Mouse (Mus musculus): ENCODE data around the gene Stox2. TPM values are rescaled to one million over a fixed set of nuclear protein-coding genes. Genes with fewer than 3 reads are reported as not detected.
"Not testable (repeated sequence)": the region's sequence is repeated elsewhere in the genome, so short reads cannot be mapped to it uniquely, and the experiment has no call there.

The Stox2 gene
- total and polyA plus RNA-seq, 2 experiments from 2014 or later, result 39.9 to 85.6 TPM

DNA sequence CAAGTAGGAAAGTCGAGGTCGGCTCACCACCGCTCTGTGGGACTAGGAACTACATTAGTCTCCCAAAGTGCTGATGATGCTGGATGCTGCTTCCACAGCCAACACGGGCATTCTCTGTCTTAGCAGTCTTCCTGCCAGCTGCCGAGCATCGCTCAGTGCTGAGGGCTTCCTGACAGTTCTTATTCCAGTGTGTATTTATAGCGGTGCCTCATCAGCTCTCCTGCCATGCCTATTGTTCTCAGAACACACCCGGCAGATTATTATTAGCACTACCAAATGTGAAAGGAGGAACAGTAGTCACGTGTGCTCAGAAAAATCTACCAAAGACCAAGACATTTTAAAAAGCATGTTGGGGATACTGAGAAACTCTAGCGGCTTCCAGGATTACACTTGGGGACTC is 15.5 kb upstream of the Stox2 start:
- Histone ChIP-seq H3K4me1 (ENCODE audit: insufficient read depth) (no peaks in the 10 kb centered on the region), H3K27ac (ENCODE audit: low read depth, low read length) (peak overlapping the region; percentile 29; the same call in 1 of the 2 replicates), H3K4me3 (ENCODE audit: low read depth, low read length) (no peak overlapping the region), H3K36me3 (ENCODE audit: insufficient read depth) (no peaks in the 10 kb centered on the region), H3K9ac (no peak overlapping the region), H3K27me3 (ENCODE audit: insufficient read depth, low read length) (no peaks in the 10 kb centered on the region), H3K9me3 (ENCODE audit: low read length) (0 out of 2 replicates have a peak, but pooled peaks cover 5% of the 10 kb centered on the region), H3K4me2 (ENCODE audit: low read depth) (no peak overlapping the region)
- DNase-seq (peak; percentile 54), ATAC-seq (peak; percentile 96)
- TF ChIP-seq CTCF (IDR thresholded peaks at IDR 0.05; ENCODE audit: low read depth), result no peak
- 64% methylated on average over 10 of the region's 10 CpGs for WGBS

DNA sequence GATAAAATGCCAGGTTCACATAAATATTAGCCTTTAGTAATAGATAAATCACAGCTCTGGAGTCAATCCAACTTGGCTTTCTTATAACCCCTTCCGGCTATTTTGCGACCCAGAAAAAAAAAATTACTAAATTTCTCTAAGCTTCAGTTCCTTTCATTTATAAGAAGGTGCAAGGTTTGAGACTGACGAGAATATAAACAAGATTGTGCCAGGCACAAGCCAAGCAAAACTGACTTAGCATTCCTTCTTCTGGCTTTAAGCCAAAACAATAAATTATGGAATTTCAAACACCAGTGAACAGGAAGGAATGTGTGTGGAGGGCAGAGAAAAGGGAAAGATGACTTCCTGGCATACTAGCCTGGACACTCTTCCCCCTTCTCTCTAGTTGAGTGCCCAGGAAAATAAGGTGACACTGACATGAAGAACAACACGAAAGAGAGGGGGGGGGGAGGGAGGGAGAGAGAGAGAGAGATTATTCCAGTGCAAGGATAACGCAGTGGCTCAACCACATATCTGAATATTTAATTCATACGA is 13.1 kb upstream of the Stox2 start:
- Histone ChIP-seq H3K9me3 (ENCODE audit: low read length) (0 out of 2 replicates have a peak, but pooled peaks cover 5% of the 10 kb centered on the region), H3K9ac (no peak overlapping the region), H3K4me1 (ENCODE audit: insufficient read depth) (no peaks in the 10 kb centered on the region), H3K4me2 (ENCODE audit: low read depth) (no peak overlapping the region), H3K27me3 (ENCODE audit: insufficient read depth, low read length) (no peaks in the 10 kb centered on the region), H3K4me3 (ENCODE audit: low read depth, low read length) (no peak overlapping the region), H3K27ac (ENCODE audit: low read depth, low read length) (no peak overlapping the region), H3K36me3 (ENCODE audit: insufficient read depth) (no peaks in the 10 kb centered on the region)
- ATAC-seq (no peak), DNase-seq (no peak)
- TF ChIP-seq CTCF (IDR thresholded peaks at IDR 0.05; ENCODE audit: low read depth), result no peak
- 82% methylated on average over 6 of the region's 6 CpGs for WGBS

DNA sequence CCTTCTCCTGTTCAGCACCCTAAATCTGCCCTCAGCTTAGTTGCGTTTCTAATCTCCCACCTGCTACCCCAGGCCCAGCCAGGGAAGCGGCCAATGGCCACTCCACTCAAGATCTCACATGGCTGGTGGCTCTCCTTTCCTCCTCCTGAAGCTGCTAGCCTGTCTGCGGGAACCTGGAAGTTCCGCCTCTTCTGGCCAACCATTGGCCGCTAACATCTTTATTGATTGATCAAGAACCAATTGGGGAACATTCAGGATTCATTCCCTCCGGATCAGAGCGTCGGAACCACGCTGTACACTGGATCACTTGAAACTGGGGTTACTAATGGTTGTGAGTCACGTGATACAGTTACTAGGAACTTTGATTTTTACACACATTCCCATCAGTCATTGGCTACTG is 12.4 kb upstream of the Stox2 start:
- H3K4me3 ChIP-seq (ENCODE audit: low read depth, low read length), result no peak overlapping the region
- no peak overlapping the region for H3K27ac ChIP-seq (ENCODE audit: low read depth, low read length)
- no peaks in the 10 kb centered on the region for H3K36me3 ChIP-seq (ENCODE audit: insufficient read depth)
- 0 out of 2 replicates have a peak, but pooled peaks cover 5% of the 10 kb centered on the region for H3K9me3 ChIP-seq (ENCODE audit: low read length)
- no peaks in the 10 kb centered on the region for H3K4me1 ChIP-seq (ENCODE audit: insufficient read depth)
- no peak for TF ChIP-seq CTCF (IDR thresholded peaks at IDR 0.05; ENCODE audit: low read depth)
- H3K9ac ChIP-seq, result no peak overlapping the region
- DNase-seq (no peak), ATAC-seq (no peak)
- 95% methylated on average over 10 of the region's 10 CpGs for WGBS
- no peaks in the 10 kb centered on the region for H3K27me3 ChIP-seq (ENCODE audit: insufficient read depth, low read length)
- H3K4me2 ChIP-seq (ENCODE audit: low read depth), result no peak overlapping the region

DNA sequence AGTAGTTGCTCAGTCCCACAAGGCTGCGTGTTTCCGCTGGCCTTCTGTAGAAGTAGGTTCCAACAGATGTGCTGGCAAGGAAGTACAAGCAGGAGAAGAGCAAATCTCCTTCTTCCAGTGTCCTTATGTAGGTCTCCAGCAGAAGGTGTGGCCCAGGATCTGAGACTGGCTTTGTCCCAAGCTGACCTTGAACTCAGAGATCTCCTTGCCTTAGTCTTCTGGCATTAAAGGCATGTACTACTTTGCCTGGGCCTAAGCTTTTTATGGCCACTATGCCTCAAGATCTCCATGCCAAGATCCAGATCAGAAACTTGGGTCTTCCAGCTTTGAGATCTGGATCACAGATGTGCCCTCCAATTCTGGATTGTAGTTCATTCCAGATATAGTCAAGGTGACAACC is 3.0 kb upstream of the Stox2 start:
- not testable (repeated sequence) for H3K9me3 ChIP-seq (ENCODE audit: low read length); H3K36me3 ChIP-seq (ENCODE audit: insufficient read depth); H3K27ac ChIP-seq (ENCODE audit: low read depth, low read length); H3K4me1 ChIP-seq (ENCODE audit: insufficient read depth); ATAC-seq; H3K4me2 ChIP-seq (ENCODE audit: low read depth); H3K27me3 ChIP-seq (ENCODE audit: insufficient read depth, low read length); H3K9ac ChIP-seq; DNase-seq; H3K4me3 ChIP-seq (ENCODE audit: low read depth, low read length)
- WGBS, result 99% methylated on average over 2 of the region's 2 CpGs

DNA sequence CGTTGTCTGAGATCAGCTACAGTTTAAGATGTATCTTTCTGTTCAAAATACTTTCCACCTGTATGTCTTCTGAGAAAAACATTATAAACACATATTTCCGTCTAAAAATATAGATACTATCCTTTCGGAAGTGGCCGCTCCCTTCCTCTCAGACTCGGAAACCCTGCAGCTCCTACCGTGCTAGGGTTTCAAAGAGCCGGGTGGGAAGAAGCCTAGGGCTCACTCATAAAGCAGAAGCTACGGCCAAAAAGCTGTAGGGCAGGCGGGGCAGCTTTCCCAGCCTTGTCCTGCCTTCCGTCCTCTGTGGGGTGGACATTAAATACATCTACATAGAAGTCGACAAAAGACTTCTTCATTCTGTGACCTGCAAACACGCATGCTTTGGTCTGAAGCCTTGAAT is 6.9 kb downstream of the Stox2 start:
- Histone ChIP-seq H3K4me3 (ENCODE audit: low read depth, low read length) (no peak overlapping the region), H3K27ac (ENCODE audit: low read depth, low read length) (no peak overlapping the region), H3K9ac (no peak overlapping the region), H3K4me2 (ENCODE audit: low read depth) (no peak overlapping the region), H3K9me3 (ENCODE audit: low read length) (no peaks in the 10 kb centered on the region), H3K36me3 (ENCODE audit: insufficient read depth) (no peaks in the 10 kb centered on the region), H3K4me1 (ENCODE audit: insufficient read depth) (no peaks in the 10 kb centered on the region), H3K27me3 (ENCODE audit: insufficient read depth, low read length) (no peaks in the 10 kb centered on the region)
- DNase-seq (no peak), ATAC-seq (no peak)
- no peak for TF ChIP-seq CTCF (IDR thresholded peaks at IDR 0.05; ENCODE audit: low read depth)
- 64% methylated on average over 12 of the region's 12 CpGs for WGBS

DNA sequence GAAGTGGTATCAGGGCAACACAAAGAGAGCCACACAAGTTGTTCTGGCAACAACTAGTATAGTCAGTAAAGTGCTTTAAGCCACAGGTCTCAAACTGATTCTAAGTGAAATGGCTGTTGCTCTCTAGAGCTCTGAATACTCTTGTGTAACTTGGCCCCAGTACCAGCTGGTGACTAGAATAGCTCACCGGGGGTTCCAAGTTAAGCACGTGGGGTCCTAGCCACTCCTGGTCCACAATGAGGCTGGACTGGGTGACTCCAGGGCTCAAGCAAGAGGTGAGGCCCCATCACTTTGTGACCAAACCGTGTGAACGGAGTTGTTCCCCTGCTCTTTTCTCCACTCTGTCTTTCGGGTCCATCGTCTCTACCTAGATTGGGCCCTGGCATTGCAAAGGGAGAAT is 8.2 kb downstream of the Stox2 start:
- ATAC-seq, result no peak
- no peak for DNase-seq
- Histone ChIP-seq H3K9me3 (ENCODE audit: low read length) (no peaks in the 10 kb centered on the region), H3K4me2 (ENCODE audit: low read depth) (no peak overlapping the region), H3K27ac (ENCODE audit: low read depth, low read length) (no peak overlapping the region), H3K4me1 (ENCODE audit: insufficient read depth) (no peaks in the 10 kb centered on the region), H3K36me3 (ENCODE audit: insufficient read depth) (no peaks in the 10 kb centered on the region), H3K27me3 (ENCODE audit: insufficient read depth, low read length) (no peaks in the 10 kb centered on the region), H3K9ac (no peak overlapping the region), H3K4me3 (ENCODE audit: low read depth, low read length) (no peak overlapping the region)
- WGBS, result 75% methylated on average over 6 of the region's 6 CpGs
- no peak for TF ChIP-seq CTCF (IDR thresholded peaks at IDR 0.05; ENCODE audit: low read depth)

DNA sequence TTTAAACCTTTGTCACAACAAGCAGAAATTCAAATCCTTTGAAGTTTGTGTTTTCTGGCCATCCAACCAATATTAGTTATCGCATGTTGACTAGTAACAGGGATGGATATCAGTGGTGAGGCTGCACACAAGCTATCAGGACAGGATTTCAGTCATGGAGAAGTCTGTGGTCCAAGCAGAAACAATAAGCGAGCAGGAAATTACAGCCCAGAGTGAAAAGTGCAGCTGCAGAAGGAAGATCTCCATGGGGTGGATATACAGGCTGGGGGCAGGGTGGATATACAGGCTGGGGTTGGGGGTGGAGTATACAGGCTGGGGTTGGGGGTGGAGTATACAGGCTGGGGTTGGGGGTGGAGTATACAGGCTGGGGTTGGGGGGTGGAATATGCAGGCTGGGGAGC is 10.3 kb downstream of the Stox2 start:
- Histone ChIP-seq H3K36me3 (ENCODE audit: insufficient read depth) (no peaks in the 10 kb centered on the region), H3K9me3 (ENCODE audit: low read length) (no peaks in the 10 kb centered on the region), H3K4me3 (ENCODE audit: low read depth, low read length) (no peak overlapping the region), H3K9ac (no peak overlapping the region), H3K27me3 (ENCODE audit: insufficient read depth, low read length) (no peaks in the 10 kb centered on the region), H3K4me1 (ENCODE audit: insufficient read depth) (no peaks in the 10 kb centered on the region), H3K4me2 (ENCODE audit: low read depth) (no peak overlapping the region), H3K27ac (ENCODE audit: low read depth, low read length) (no peak overlapping the region)
- ATAC-seq, result no peak
- DNase-seq, result no peak
- no peak for TF ChIP-seq CTCF (IDR thresholded peaks at IDR 0.05; ENCODE audit: low read depth)
- WGBS, result 85% methylated on average over 2 of the region's 2 CpGs
